Mouse (Mus musculus): ENCODE results near the gene Abl1. TPM values are rescaled to one million over a fixed set of nuclear protein-coding genes. Genes with fewer than 3 reads are reported as not detected.
A peak's percentile ranks its signal among the peaks of the same experiment; 100 is the strongest.

Gene Abl1
- polyA plus RNA-seq, 1 experiment, result 61.7 TPM

- TF ChIP-seq POLR2A (IDR thresholded peaks at IDR 0.05; ENCODE audit: borderline replicate concordance, extremely low read depth, low read depth, low read length) (no peak), CTCF (IDR thresholded peaks at IDR 0.05; ENCODE audit: insufficient read depth, low read length) (no peak)
- H3K4me1 ChIP-seq (ENCODE audit: control insufficient read depth, insufficient read depth, low read length), result peaks cover 44% of the 10 kb centered on the region
- peak; percentile 67 for DNase-seq
- 3% methylated on average over 6 of the region's 6 CpGs for WGBS
- no peak overlapping the region for H3K4me3 ChIP-seq (replicated peaks; ENCODE audit: extremely low read depth, low read depth, low read length)
These were observed 81.5 kb downstream of the Abl1 start for GRCm38 (mm10) chr2:31769631-31770111.

DNA sequence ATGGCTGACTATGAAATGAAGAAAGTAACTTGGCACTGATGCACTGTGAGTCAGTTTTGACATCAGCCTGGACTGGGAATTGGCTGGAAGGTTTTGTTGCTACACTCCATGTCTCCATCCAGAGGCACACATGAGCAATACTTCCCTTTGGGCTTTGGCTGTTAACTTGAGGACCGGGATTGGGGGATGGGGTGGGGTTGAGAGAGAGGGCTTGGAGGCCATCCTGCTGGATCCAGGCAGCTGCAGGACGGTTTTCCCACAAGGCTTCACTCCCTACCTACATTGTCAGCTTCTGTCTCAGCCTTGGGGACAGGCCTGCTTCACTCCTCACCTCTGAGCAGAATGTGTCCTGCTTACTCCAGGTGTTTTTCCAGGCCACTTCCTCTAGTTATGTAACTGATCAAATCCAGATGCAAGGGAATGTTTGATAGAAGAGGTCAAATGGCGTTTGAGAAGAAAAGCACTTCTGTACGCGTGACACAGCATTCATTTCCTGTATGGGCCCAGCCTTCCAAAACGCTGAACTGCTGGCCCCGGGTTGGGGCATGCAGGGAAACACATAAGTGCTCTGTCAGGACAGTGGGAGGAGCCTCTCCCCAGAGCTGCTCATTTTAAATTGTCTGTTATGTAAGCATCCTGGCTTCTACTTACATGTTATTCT is 82.7 kb downstream of the Abl1 start:
- 3% methylated on average over 7 of the region's 7 CpGs for WGBS
- DNase-seq, result peak; percentile 47
- H3K4me1 ChIP-seq (ENCODE audit: control insufficient read depth, insufficient read depth, low read length), result peaks cover 39% of the 10 kb centered on the region
- no peak overlapping the region for H3K4me3 ChIP-seq (replicated peaks; ENCODE audit: extremely low read depth, low read depth, low read length)
- TF ChIP-seq POLR2A (IDR thresholded peaks at IDR 0.05; ENCODE audit: borderline replicate concordance, extremely low read depth, low read depth, low read length) (no peak), CTCF (IDR thresholded peaks at IDR 0.05; ENCODE audit: insufficient read depth, low read length) (no peak)

- no peak for DNase-seq
These were observed 88.3 kb downstream of the Abl1 start for GRCm38 (mm10) chr2:31776479-31776878.

GRCm38 (mm10) chr2:31779258-31779657 is 91.1 kb downstream of the Abl1 start:
- DNase-seq, result no peak
- no peaks in the 10 kb centered on the region; the same call in 1 of the 2 replicates for H3K4me1 ChIP-seq (ENCODE audit: control insufficient read depth, insufficient read depth, low read length)
- 81% methylated on average over 2 of the region's 2 CpGs for WGBS
- no peak for TF ChIP-seq CTCF (IDR thresholded peaks at IDR 0.05; ENCODE audit: insufficient read depth, low read length)
- TF ChIP-seq POLR2A (IDR thresholded peaks at IDR 0.05; ENCODE audit: borderline replicate concordance, extremely low read depth, low read depth, low read length), result no peak
- no peak overlapping the region for H3K4me3 ChIP-seq (replicated peaks; ENCODE audit: extremely low read depth, low read depth, low read length)

More at GRCm38 (mm10) chr2:31776479-31776878, 88.3 kb downstream of the Abl1 start:
- peaks cover 7% of the 10 kb centered on the region for H3K4me1 ChIP-seq (ENCODE audit: control insufficient read depth, insufficient read depth, low read length)
- WGBS, result 62% methylated on average over 3 of the region's 3 CpGs
- no peak overlapping the region for H3K4me3 ChIP-seq (replicated peaks; ENCODE audit: extremely low read depth, low read depth, low read length)
- TF ChIP-seq POLR2A (IDR thresholded peaks at IDR 0.05; ENCODE audit: borderline replicate concordance, extremely low read depth, low read depth, low read length) (no peak), CTCF (IDR thresholded peaks at IDR 0.05; ENCODE audit: insufficient read depth, low read length) (no peak)

GRCm38 (mm10) chr2:31782958-31783602 is 94.9 kb downstream of the Abl1 start:
- WGBS, result 81% methylated on average over 8 of the region's 8 CpGs
- no peak for DNase-seq
- no peak overlapping the region for H3K4me3 ChIP-seq (replicated peaks; ENCODE audit: extremely low read depth, low read depth, low read length)
- no peaks in the 10 kb centered on the region for H3K4me1 ChIP-seq (ENCODE audit: control insufficient read depth, insufficient read depth, low read length)
- TF ChIP-seq CTCF (IDR thresholded peaks at IDR 0.05; ENCODE audit: insufficient read depth, low read length) (no peak), POLR2A (IDR thresholded peaks at IDR 0.05; ENCODE audit: borderline replicate concordance, extremely low read depth, low read depth, low read length) (no peak)

DNA sequence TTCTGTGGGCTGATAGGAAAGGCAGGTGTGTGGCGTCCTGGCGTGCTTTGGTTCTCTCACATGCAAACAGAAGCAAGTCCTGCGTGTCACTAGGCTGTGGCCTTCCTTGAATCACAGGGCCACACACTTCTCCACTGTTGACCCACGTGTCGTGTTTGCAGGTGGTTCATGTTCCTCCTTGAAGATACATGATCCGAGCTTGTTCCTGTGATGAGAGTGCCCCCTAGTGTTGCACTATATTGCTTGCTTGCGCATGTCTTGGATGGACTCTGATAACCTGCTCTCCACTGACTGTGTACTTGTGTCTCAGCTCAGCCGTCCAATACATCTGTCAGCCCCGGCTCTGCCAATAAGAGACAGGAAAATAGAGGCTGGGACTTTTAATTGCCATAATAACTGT is 96.9 kb downstream of the Abl1 start:
- Histone ChIP-seq H3K4me1 (ENCODE audit: control insufficient read depth, insufficient read depth, low read length) (no peaks in the 10 kb centered on the region), H3K4me3 (replicated peaks; ENCODE audit: extremely low read depth, low read depth, low read length) (no peak overlapping the region)
- DNase-seq, result peak; percentile 66
- TF ChIP-seq POLR2A (IDR thresholded peaks at IDR 0.05; ENCODE audit: borderline replicate concordance, extremely low read depth, low read depth, low read length) (no peak), CTCF (IDR thresholded peaks at IDR 0.05; ENCODE audit: insufficient read depth, low read length) (peak; percentile 65)
- 26% methylated on average over 9 of the region's 9 CpGs for whole genome bisulfite sequencing

GRCm38 (mm10) chr2:31787029-31787428 is 98.9 kb downstream of the Abl1 start:
- TF ChIP-seq CTCF (IDR thresholded peaks at IDR 0.05; ENCODE audit: insufficient read depth, low read length) (peak; percentile 92), POLR2A (IDR thresholded peaks at IDR 0.05; ENCODE audit: borderline replicate concordance, extremely low read depth, low read depth, low read length) (no peak)
- DNase-seq, result peak; percentile 75
- no peaks in the 10 kb centered on the region for H3K4me1 ChIP-seq (ENCODE audit: control insufficient read depth, insufficient read depth, low read length)
- no peak overlapping the region for H3K4me3 ChIP-seq (replicated peaks; ENCODE audit: extremely low read depth, low read depth, low read length)
- WGBS, result 19% methylated on average over 7 of the region's 7 CpGs

- TF ChIP-seq CTCF (IDR thresholded peaks at IDR 0.05; ENCODE audit: insufficient read depth, low read length), result no peak
- TF ChIP-seq POLR2A (IDR thresholded peaks at IDR 0.05; ENCODE audit: borderline replicate concordance, extremely low read depth, low read depth, low read length), result no peak
- 67% methylated on average over 3 of the region's 3 CpGs for WGBS
- Histone ChIP-seq H3K4me1 (ENCODE audit: control insufficient read depth, insufficient read depth, low read length) (no peaks in the 10 kb centered on the region), H3K4me3 (replicated peaks; ENCODE audit: extremely low read depth, low read depth, low read length) (no peak overlapping the region)
- DNase-seq, result no peak
These were observed 100.1 kb downstream of the Abl1 start for GRCm38 (mm10) chr2:31788227-31788626.

- no peak for TF ChIP-seq CTCF (IDR thresholded peaks at IDR 0.05; ENCODE audit: insufficient read depth, low read length)
- TF ChIP-seq POLR2A (IDR thresholded peaks at IDR 0.05; ENCODE audit: borderline replicate concordance, extremely low read depth, low read depth, low read length), result no peak
- H3K4me1 ChIP-seq (ENCODE audit: control insufficient read depth, insufficient read depth, low read length), result no peaks in the 10 kb centered on the region
- 83% methylated on average over 2 of the region's 2 CpGs for WGBS
- no peak overlapping the region for H3K4me3 ChIP-seq (replicated peaks; ENCODE audit: extremely low read depth, low read depth, low read length)
- DNase-seq, result no peak
These were observed 101.0 kb downstream of the Abl1 start for GRCm38 (mm10) chr2:31789215-31789614.
